Mouse (Mus musculus) heart, embryonic 11.5 days (tissue): ENCODE results near the gene Lnx1. TPM values are rescaled to one million over a fixed set of nuclear protein-coding genes. Genes with fewer than 3 reads are reported as not detected.

Source experiments
- ATAC-seq: fragments of 200-750 bp; cut with Nextera tagmentation; replicated peaks from 2 replicates; pipeline ENCODE4 v1.8.0; 2017; ENCODE audit warnings: moderate library complexity; ENCODE audit not compliant: insufficient number of reproducible peaks, low FRiP score, low TSS enrichment
- H3K27ac ChIP-seq: fragments of 300-500 bp; sonication (generic); 2 replicates; pipeline ENCODE4 v1.5.1; 2014; ENCODE audit warnings: mild to moderate bottlenecking, low read depth, low read length
- H3K27me3 ChIP-seq: fragments of 300-500 bp; sonication (generic); 2 replicates; pipeline ENCODE4 v1.6.1; 2014; ENCODE audit warnings: mild to moderate bottlenecking, low read length, mixed read lengths; ENCODE audit not compliant: control insufficient read depth, insufficient read depth
- H3K36me3 ChIP-seq: fragments of 300-500 bp; sonication (generic); 2 replicates; pipeline ENCODE4 v1.6.1; 2014; ENCODE audit warnings: mild to moderate bottlenecking, low read length, moderate library complexity, mixed read lengths; ENCODE audit not compliant: control insufficient read depth, insufficient read depth
- H3K4me1 ChIP-seq: fragments of 300-500 bp; sonication (generic); 2 replicates; pipeline ENCODE4 v1.6.1; 2014; ENCODE audit warnings: low read length; ENCODE audit not compliant: control insufficient read depth, insufficient read depth
- H3K4me2 ChIP-seq: fragments of 300-500 bp; sonication (generic); 2 replicates; pipeline ENCODE4 v1.6.1; 2014; ENCODE audit warnings: mild to moderate bottlenecking, moderate library complexity
- H3K4me3 ChIP-seq: fragments of 300-500 bp; sonication (generic); 2 replicates; pipeline ENCODE4 v1.5.1; 2014; ENCODE audit warnings: low read depth, low read length
- H3K9ac ChIP-seq: fragments of 300-500 bp; sonication (generic); 2 replicates; pipeline ENCODE4 v1.6.1; 2014; ENCODE audit warnings: mild to moderate bottlenecking, low read depth, low read length, moderate library complexity
- H3K9me3 ChIP-seq: fragments of 300-500 bp; sonication (generic); replicated peaks from 2 replicates; pipeline ENCODE4 v1.6.1; 2016; ENCODE audit warnings: low read length; ENCODE audit not compliant: control insufficient read depth
- WGBS: fragments of 180-500 bp; shearing (Covaris S2); extraction: QIAGEN DNeasy Blood & Tissue Kit; methylation state at CpG from one replicate; pipeline ENCODE4 v1.1.7; 2014; ENCODE audit not compliant: insufficient replicate concordance; 5-methylcytosine and 5-hydroxymethylcytosine counted together
- polyA plus RNA-seq: library from polyadenylated mRNA; unstranded; fragments of >200 nt; fragmentation: Nextera tagmentation; extraction: Ambion mirVana; gene quantifications from 2 replicates; pipeline ENCODE4 v1.2.1, GENCODE M21; 2014

Lnx1 gene
- polyA plus RNA-seq, 1 experiment from 2014 or later: 0.70 TPM

- Histone ChIP-seq H3K4me2 (no peak overlapping the region), H3K36me3 (peaks cover 18% of the 10 kb centered on the region), H3K4me1 (no peaks in the 10 kb centered on the region), H3K9me3 (no peaks in the 10 kb centered on the region), H3K27ac (no peak overlapping the region), H3K4me3 (no peak overlapping the region), H3K27me3 (no peaks in the 10 kb centered on the region), H3K9ac (no peak overlapping the region)
- no peak for ATAC-seq
- 92% methylated on average over 4 of the region's 4 CpGs for WGBS
Observed at GRCm38 (mm10) chr5:74545606-74546005, 157.1 kb downstream of the Lnx1 start.

Other genes starting within 250 kb of the Lnx1 start
- 12.5 and 12.9 TPM in 2 replicates for gene Scfd2, start 171.2 kb downstream of the Lnx1 start, polyA plus RNA-seq
- gene Fip1l1, start 167.5 kb downstream of the Lnx1 start, polyA plus RNA-seq: 66.5 and 70.6 TPM in 2 replicates